Mouse (Mus musculus) heart, postnatal 0 days (tissue): ENCODE measurements around the gene Sri.

Experiments used
- CTCF ChIP-seq: IDR thresholded peaks from 2 replicates; pipeline ENCODE4 v1.5.1; 2016; ENCODE audit warnings: antibody characterized with exemption, control low read depth, low read depth
- EP300 ChIP-seq: IDR thresholded peaks from 2 replicates; pipeline ENCODE4 v1.6.1; 2016; ENCODE audit warnings: antibody characterized with exemption, low read depth

GRCm38 (mm10) chr5:8082800-8083509, 37.1 kb downstream of the Sri start:
- TF ChIP-seq EP300 = no peak
- TF ChIP-seq CTCF = no peak
